Mouse (Mus musculus) CH12.LX (cell line): ENCODE data around the gene Mad2l2. TPM values are rescaled to one million over a fixed set of nuclear protein-coding genes. Genes with fewer than 3 reads are reported as not detected.

ENCODE experiments used
- DNase-seq: peaks from one replicate; pipeline ENCODE4 v3.0.0-alpha.2; 2013; ENCODE audit errors: extremely low read depth
- H3K27ac ChIP-seq: 2 replicates; pipeline ENCODE4 v1.5.1; 2012; ENCODE audit warnings: low read depth, mild to moderate bottlenecking, control low read depth, moderate library complexity; ENCODE audit not compliant: insufficient read depth
- H3K27me3 ChIP-seq: replicated peaks from 2 replicates; pipeline ENCODE3; 2012; ENCODE audit warnings: inconsistent platforms
- H3K36me3 ChIP-seq, 2 experiments: replicated peaks in 1 of 2; 2 replicates each; pipeline versions ENCODE3 to v1.6.1; 2012; ENCODE audit warnings: inconsistent platforms in 1 of 2, low read length in 1 of 2, mild to moderate bottlenecking in 1 of 2, mixed read lengths in 1 of 2, moderate library complexity in 1 of 2; ENCODE audit not compliant: control insufficient read depth in 1 of 2, insufficient read depth in 1 of 2
- H3K4me1 ChIP-seq, 2 experiments: 2 replicates each; pipeline ENCODE4 v1.6.1; 2012; ENCODE audit warnings: inconsistent platforms in 1 of 2, moderate library complexity in 1 of 2; ENCODE audit not compliant: insufficient read depth in 2 of 2, control insufficient read depth in 1 of 2
- H3K4me2 ChIP-seq: 2 replicates; pipeline ENCODE4 v1.6.1; 2012; ENCODE audit warnings: low read depth, mild to moderate bottlenecking, control low read depth; ENCODE audit not compliant: poor library complexity, insufficient read depth, severe bottlenecking
- H3K4me3 ChIP-seq, 3 experiments: fragments of 150-350 bp in 1 of 3; sonication (generic) in 1 of 3; replicated peaks in 1 of 3; 2 replicates each; pipeline versions ENCODE3 to v1.5.1; 2011 to 2012; ENCODE audit warnings: low read depth in 2 of 3, low read length in 2 of 3, mild to moderate bottlenecking in 2 of 3, moderate library complexity in 2 of 3, control low read depth in 1 of 3, improper control_type of control experiment in 1 of 3, inconsistent platforms in 1 of 3, mixed read lengths in 1 of 3; ENCODE audit not compliant: poor library complexity in 1 of 3
- H3K79me2 ChIP-seq: replicated peaks from 2 replicates; pipeline ENCODE4 v1.6.1; 2012; ENCODE audit warnings: mild to moderate bottlenecking, moderate library complexity; ENCODE audit not compliant: control insufficient read depth, poor library complexity, insufficient read depth, severe bottlenecking; ENCODE audit errors: extremely low read depth
- H3K9ac ChIP-seq: 2 replicates; pipeline ENCODE4 v1.6.1; 2012; ENCODE audit warnings: low read depth, mild to moderate bottlenecking, control low read depth, moderate library complexity; ENCODE audit not compliant: insufficient read depth
- H3K9me3 ChIP-seq: replicated peaks from 2 replicates; pipeline ENCODE3; 2012; ENCODE audit warnings: low read length, inconsistent platforms, mixed read lengths
- CHD1 ChIP-seq: IDR thresholded peaks from 2 replicates; pipeline ENCODE4 v1.6.1; 2012; ENCODE audit warnings: low read depth, low read length, improper control_type of control experiment, inconsistent platforms
- CHD2 ChIP-seq: IDR thresholded peaks from 2 replicates; pipeline ENCODE4 v1.6.1; 2011; ENCODE audit warnings: low read length, improper control_type of control experiment
- ELF1 ChIP-seq: IDR thresholded peaks from 2 replicates; pipeline ENCODE4 v1.6.1; 2014; ENCODE audit warnings: low read depth, mild to moderate bottlenecking, inconsistent platforms, low read length, improper control_type of control experiment
- ETS1 ChIP-seq: conservative IDR thresholded peaks from 2 replicates; pipeline ENCODE4 v1.6.1; 2012; ENCODE audit warnings: low read depth, mild to moderate bottlenecking, inconsistent platforms, low read length, improper control_type of control experiment, moderate library complexity
- GABPA ChIP-seq: IDR thresholded peaks from 2 replicates; pipeline ENCODE4 v1.6.1; 2012; ENCODE audit warnings: low read depth, low read length, improper control_type of control experiment, inconsistent platforms; ENCODE audit not compliant: insufficient replicate concordance
- IRF4 ChIP-seq: IDR thresholded peaks from 2 replicates; pipeline ENCODE4 v1.6.1; 2014; ENCODE audit warnings: low read depth, mild to moderate bottlenecking, inconsistent platforms, low read length, improper control_type of control experiment
- JUN ChIP-seq: IDR thresholded peaks from 2 replicates; pipeline ENCODE4 v1.6.1; 2011; ENCODE audit warnings: low read depth, mild to moderate bottlenecking, low read length, improper control_type of control experiment, moderate library complexity; ENCODE audit not compliant: insufficient read depth
- JUND ChIP-seq: conservative IDR thresholded peaks from 2 replicates; pipeline ENCODE4 v1.6.1; 2011; ENCODE audit warnings: low read depth, low read length, improper control_type of control experiment
- MAX ChIP-seq: IDR thresholded peaks from 2 replicates; pipeline ENCODE4 v1.6.1; 2011; ENCODE audit warnings: low read length, improper control_type of control experiment
- POLR2A ChIP-seq: IDR thresholded peaks from 2 replicates; pipeline ENCODE4 v1.6.1; 2011; ENCODE audit warnings: low read depth, mild to moderate bottlenecking, improper control_type of control experiment, low read length
- POLR2AphosphoS2 ChIP-seq: IDR thresholded peaks from 2 replicates; pipeline ENCODE4 v1.6.1; 2011; ENCODE audit warnings: low read depth, low read length, improper control_type of control experiment
- RAD21 ChIP-seq: IDR thresholded peaks from 2 replicates; pipeline ENCODE4 v1.6.1; 2011; ENCODE audit warnings: low read depth, mild to moderate bottlenecking, low read length, improper control_type of control experiment, moderate library complexity
- RCOR1 ChIP-seq: conservative IDR thresholded peaks from 2 replicates; pipeline ENCODE4 v1.6.1; 2012; ENCODE audit warnings: low read depth, mild to moderate bottlenecking, inconsistent platforms, low read length, improper control_type of control experiment
- TCF12 ChIP-seq: IDR thresholded peaks from 2 replicates; pipeline ENCODE4 v1.6.1; 2014; ENCODE audit warnings: low read depth, mild to moderate bottlenecking, inconsistent platforms, low read length, improper control_type of control experiment
- USF1 ChIP-seq: IDR thresholded peaks from 2 replicates; pipeline ENCODE4 v1.6.1; 2014; ENCODE audit warnings: low read depth, mild to moderate bottlenecking, inconsistent platforms, low read length, improper control_type of control experiment
- ZC3H11A ChIP-seq: IDR thresholded peaks from 2 replicates; pipeline ENCODE4 v1.6.1; 2012; ENCODE audit warnings: low read depth, mild to moderate bottlenecking, inconsistent platforms, low read length, improper control_type of control experiment
- ZMIZ1 ChIP-seq: IDR thresholded peaks from 2 replicates; pipeline ENCODE4 v1.6.1; 2012; ENCODE audit warnings: low read depth, mild to moderate bottlenecking, inconsistent platforms, low read length, improper control_type of control experiment
- dilution Hi-C: fragments of 300-500 bp; cut with MboI; formaldehyde crosslinking; loops from 2 replicates; pipeline ENCODE4 v1.14.3; 2020; ENCODE audit warnings: low sequenced_read_pairs; ENCODE audit not compliant: extremely low pct_unique_long_range_greater_than_20kb, extremely low pct_ligation_motif_present
- in situ Hi-C: fragments of 300-500 bp; cut with MboI; formaldehyde crosslinking; loops from 3 replicates; pipeline ENCODE4 v1.14.3; 2019; ENCODE audit warnings: low sequenced_read_pairs, low pct_ligation_motif_present, low pct_unique_long_range_greater_than_20kb, mixed read lengths
- polyA plus RNA-seq: library from polyadenylated mRNA; unstranded; fragments of >175 nt; gene quantifications from 2 replicates; pipeline ENCODE4 v1.2.1, GENCODE M21; 2012; ENCODE audit warnings: low read depth; ENCODE audit not compliant: insufficient read length
- total RNA-seq, 2 experiments: library from RNA; depleted of rRNA; stranded (reverse); fragments of 300-350 nt in 1 of 2; fragments of >200 nt in 1 of 2; gene quantifications; 2 replicates each; pipeline ENCODE4 v1.2.3; 2012 to 2014

The Mad2l2 gene
- total and polyA plus RNA-seq, 3 experiments = 23.1 to 43.3 (median 36.5) TPM

GRCm38 (mm10) chr4:148140098-148141011 lies 10.2 kb downstream of the Mad2l2 start (continued):
- TF ChIP-seq MAX = no peak; the same call in none of the 2 replicates

- H3K4me3 ChIP-seq = no peak overlapping the region
- in situ Hi-C loops (no loop called here), dilution Hi-C loops (no loop called here)
- no peak overlapping the region for H3K27ac ChIP-seq
- DNase-seq = no peak
- H3K79me2 ChIP-seq = no peaks in the 10 kb centered on the region; the same call in 1 of the 2 replicates
- H3K9me3 ChIP-seq = no peaks in the 10 kb centered on the region
- TF ChIP-seq CHD1 (no peak), POLR2AphosphoS2 (no peak), ZC3H11A (no peak), POLR2A (no peak), CHD2 (no peak), ELF1 (no peak), IRF4 (no peak), RAD21 (no peak), JUND (no peak), JUN (no peak), ZMIZ1 (no peak), ETS1 (no peak)
- peaks cover 7% of the 10 kb centered on the region for H3K27me3 ChIP-seq
- H3K36me3 ChIP-seq = peaks cover 30 to 60% of the 10 kb centered on the region in 2 experiments
- no peak overlapping the region for H3K9ac ChIP-seq
- H3K4me1 ChIP-seq = peaks cover 0 to 6% of the 10 kb centered on the region in 2 experiments; a peak in 2 of 4 replicates
- no peak overlapping the region for H3K4me2 ChIP-seq
Observed at GRCm38 (mm10) chr4:148143721-148144120, 13.5 kb downstream of the Mad2l2 start.

GRCm38 (mm10) chr4:148147714-148148113 lies 17.5 kb downstream of the Mad2l2 start:
- peaks cover 34 to 68% of the 10 kb centered on the region in 2 experiments for H3K36me3 ChIP-seq
- DNase-seq = no peak
- H3K4me1 ChIP-seq = peaks cover 0 to 5% of the 10 kb centered on the region in 2 experiments; a peak in 2 of 4 replicates
- dilution Hi-C loops (no loop called here), in situ Hi-C loops (no loop called here)
- no peak overlapping the region for H3K27ac ChIP-seq
- no peak overlapping the region for H3K4me3 ChIP-seq
- no peaks in the 10 kb centered on the region for H3K79me2 ChIP-seq
- H3K27me3 ChIP-seq = no peaks in the 10 kb centered on the region
- no peaks in the 10 kb centered on the region for H3K9me3 ChIP-seq
- no peak overlapping the region for H3K4me2 ChIP-seq
- TF ChIP-seq USF1 = no peak
- no peak for TF ChIP-seq RAD21
- TF ChIP-seq TCF12 = no peak
- no peak for TF ChIP-seq CHD2
- TF ChIP-seq GABPA = no peak
- TF ChIP-seq RCOR1 = no peak
- TF ChIP-seq, all 38 proteins: peak for 0
- H3K9ac ChIP-seq = no peak overlapping the region
